Mouse (Mus musculus): Measurements from ENCODE around the gene Olfr90. TPM values are rescaled to one million over a fixed set of nuclear protein-coding genes. Genes with fewer than 3 reads are reported as not detected.
"Not testable (repeated sequence)": the region's sequence is repeated elsewhere in the genome, so short reads cannot be mapped to it uniquely, and the experiment has no call there.

Gene Olfr90
- not detected for total RNA-seq (2021)

DNA sequence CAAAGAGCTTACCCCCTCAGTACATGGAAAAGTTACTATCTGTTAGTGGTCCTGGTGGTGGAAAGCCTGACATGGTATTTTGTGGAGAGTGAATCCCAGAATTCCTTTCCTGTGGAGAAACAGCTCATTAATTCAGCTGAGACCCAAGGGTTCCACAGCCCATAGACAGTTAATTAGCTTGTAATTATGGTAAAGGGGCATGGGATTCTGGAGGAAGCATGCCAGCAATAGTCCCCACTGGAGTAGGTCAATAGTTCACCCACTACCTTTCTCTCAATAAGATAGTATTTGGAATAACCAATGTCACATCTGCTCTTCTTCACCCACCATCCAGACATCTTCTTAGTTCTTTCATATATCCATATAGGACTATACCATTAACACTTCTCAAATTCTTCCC, at the start of gene Olfr90:
TSS of gene Olfr90 (minus strand) at position 101 of the 400 bp plus-strand sequence.
- no peak for DNase-seq

DNA sequence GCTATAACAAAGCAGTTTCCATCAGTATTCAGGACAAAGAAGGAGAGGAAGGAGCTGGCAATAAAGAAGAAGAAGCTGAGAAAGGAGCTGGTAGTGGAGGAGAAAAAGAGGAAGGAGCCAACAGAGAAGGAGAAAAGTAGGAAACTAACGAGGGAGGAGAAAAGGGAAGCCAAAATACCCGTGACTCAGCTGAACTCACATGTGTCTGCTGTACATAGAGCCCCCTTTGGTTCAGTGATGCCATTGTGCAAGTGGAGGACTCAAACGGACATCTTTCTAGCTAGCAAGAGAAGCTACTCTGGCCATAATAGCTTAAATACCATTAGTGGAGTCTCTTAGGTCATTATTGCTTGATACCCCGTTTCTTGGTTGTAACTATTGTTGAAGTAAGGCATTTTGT, 43.1 kb upstream of the Olfr90 start:
- not testable (repeated sequence) for DNase-seq

DNA sequence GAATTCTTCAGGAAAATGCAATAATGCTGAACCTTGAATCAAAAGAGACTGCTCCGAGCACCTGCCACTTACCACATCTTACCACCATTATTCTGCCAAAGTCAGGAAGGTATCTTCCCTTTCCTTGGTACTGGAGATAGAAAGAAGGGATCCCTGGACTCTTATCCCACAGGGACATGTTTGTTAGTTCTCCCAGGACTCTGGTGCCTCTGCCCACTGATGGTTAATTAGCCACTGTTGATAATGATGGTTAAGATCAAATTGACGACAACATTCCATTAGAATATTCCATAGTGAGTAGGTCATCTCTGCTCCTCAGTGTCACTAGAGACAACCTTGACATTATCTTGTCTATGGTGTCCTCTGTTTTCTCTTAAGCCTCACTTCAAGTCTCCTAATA, 31.7 kb upstream of the Olfr90 start, which contains the start of gene Olfr92:
TSS of gene Olfr92 (minus strand) at position 101 of the 400 bp plus-strand sequence.
- DNase-seq = no peak

DNA sequence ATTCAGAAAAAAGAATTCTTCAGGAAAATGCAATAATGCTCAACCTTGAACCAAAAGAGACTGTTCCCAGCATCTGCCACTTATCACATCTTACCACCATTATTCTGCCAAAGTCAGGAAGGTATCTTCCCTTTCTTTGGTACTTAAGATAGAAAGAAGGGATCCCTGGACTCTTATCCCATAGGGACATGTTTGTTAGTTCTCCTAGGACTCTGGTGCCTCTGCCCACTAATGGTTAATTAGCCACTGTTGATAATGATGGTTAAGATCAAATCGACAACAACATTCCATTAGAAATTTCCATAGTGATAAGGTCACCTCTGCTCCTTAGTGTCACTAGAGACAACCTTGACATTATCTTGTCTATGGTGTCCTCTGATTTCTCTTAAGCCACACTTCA, 9.9 kb upstream of the Olfr90 start, which contains the start of gene Olfr91:
TSS of gene Olfr91 (minus strand) at position 101 of the 400 bp plus-strand sequence.
- DNase-seq = no peak

DNA sequence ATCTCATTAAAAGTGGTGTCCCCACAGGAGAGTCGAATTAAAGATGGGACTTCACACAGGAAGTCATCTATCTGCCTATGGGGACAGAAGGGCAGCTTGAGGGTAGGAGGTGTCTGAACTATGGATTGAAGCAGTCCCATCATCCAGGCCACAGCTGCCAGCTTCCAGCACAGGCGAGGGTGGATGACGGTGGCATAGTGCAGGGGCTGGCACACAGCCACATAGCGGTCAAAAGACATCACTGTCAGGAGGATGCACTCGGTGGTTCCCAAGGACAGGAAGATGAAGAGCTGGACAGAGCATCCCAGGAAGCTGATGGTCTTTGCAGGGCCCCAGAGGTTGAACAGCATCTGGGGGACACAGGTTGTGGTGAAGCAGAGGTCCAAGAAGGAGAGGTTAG, 5.0 kb upstream of the Olfr90 start:
- no peak for DNase-seq

DNA sequence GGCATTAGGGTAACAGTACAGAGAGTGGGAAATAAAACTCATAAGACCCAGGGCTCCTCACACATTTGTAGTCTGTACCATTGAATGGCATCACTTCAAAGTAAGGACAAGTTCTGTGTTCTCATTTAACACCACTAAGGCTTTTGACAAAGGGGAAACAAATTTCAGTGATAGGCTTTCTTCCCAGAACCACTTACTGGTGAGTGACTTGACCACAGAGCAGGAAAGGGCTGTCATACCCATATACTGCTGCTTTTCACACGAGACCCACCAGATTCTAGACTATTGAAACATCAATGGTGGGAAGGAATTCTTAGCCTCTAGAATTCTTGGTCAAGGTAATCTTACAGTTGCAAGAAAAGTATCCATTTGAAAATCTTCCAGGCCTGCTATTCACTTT, 3.9 kb upstream of the Olfr90 start:
- no peak for DNase-seq

DNA sequence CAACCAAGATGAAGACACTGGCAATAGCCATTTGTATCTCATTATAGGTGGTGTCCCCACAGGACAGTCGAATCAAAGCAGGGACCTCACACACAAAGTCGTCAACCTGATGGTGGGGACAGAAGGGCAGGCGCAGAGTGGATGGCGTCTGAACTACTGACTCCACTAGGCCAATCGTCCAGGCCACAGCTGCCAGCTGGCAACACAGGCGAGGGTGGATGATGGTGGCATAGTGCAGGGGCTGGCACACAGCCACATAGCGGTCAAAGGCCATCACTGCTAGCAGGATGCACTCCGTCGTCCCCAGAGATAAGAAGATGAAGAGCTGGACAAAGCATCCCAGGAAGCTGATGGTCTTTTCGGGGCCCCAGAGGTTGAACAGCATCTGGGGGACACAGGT, 2.8 kb downstream of the Olfr90 start:
- no peak for DNase-seq

DNA sequence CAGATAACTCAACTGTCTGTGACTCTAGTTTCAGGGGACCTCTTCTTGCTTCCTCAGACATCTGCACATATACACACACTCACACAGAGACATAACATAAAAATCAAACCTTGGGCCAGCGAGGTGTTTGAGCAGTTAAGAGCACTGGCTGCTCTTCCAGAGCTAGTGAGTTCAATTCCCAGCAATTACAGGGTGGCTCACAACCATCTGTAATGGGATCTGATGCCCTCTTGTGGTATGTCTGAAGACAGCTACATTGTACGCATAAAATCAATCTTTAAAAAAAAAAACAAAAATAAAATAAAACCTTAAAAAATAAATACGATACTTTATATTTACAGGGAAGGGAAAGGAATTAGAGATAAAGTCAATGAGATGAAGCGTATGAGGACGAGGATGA, 3.7 kb downstream of the Olfr90 start:
- DNase-seq = no peak

DNA sequence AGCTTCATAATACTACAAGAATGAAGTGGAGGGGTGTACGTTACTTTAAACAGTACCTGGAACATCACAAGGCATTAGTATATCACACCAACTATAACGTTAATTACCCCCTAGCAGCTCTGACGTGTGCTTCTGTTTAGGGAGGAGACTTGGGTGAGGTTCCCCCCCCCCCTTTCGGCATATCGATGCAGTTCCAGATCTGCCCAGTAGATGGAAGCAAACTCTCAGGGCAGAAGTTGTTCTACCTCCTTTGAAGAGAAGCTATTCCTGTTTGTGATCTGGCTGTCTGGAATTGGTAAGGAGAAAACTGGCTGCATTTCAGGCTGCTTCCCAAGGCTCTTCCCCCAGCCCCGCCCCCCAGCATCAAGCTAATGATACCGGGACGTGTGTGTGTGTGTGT, 5.0 kb downstream of the Olfr90 start:
- DNase-seq = peak; percentile 79

DNA sequence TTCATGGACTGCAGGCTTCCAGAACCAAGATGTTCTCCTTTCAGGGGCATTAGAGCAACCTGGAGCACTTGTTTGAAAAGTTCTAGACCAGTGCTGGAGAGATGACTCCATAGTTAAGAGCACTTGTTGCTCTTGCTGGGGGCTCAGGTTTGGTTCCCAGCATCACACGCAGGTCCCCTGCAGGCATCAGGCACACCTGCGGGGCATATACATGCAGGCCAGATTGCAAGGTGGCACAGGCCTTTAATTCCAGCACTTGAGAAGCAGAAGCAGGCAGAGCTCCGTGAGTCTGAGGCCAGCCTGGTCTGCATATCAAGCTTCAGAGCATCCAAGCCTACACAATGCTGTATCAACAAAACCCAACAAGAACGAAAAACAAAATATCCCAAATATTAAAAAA, 6.6 kb downstream of the Olfr90 start:
- no peak for DNase-seq

DNA sequence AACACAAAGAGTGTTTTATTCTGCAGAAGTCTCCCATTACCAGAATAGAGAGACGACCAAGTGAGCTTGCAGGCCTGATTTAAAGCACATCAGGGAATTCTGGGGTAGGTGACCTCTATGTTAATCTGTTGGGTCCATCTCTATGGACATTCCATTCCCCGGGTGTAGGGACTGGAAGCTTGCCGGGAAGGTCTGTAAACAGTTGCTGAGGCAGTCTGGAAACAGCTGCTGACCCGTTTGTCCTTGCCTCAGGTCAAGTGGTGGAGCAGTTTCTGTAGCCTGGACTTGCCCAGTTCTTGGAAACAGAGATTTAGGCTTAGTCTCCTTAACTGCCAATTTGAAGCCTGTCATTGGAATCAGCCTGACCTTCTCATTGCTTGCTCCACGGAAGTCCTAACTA, 8.2 kb downstream of the Olfr90 start:
- DNase-seq = peak; percentile 20

DNA sequence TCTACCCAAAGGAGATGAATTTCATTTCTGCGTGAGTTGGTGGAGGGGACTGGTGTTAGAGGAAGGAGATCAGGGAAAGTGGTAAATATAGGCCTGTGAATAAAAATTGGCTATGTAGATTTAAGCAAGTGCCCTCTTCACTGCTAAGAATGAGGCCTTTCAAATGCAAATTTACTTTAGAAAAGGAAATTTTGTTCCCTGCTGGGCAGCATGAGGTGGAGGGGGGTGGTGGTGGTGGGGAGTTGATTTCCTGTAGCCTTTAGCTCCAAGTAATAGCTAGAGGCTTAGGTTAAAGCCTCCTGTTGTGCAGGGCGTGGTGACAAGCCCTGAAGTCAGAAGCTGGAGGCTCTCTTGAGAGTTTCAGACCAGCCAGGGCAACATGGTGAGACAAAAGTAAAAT, 9.3 kb downstream of the Olfr90 start:
- no peak for DNase-seq

DNA sequence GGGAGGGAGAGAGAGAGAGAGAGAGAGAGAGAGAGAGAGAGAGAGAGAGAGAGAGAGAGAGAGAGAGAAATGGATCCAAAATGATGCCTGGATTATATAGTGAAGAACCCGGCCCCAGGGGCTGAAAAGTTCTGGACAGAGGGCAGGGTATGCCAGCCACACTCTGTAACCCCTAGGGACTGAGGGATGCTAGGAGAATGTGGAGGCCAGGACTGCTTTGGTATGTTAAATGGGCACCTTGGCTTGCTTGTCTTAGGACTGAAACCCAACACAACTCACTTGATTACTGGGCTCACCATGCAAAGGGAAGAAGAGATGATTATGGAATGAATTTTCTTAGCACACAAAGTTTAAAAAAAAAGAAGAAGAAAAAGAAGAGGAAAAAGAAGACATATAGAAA, 10.1 kb downstream of the Olfr90 start:
- DNase-seq = no peak

DNA sequence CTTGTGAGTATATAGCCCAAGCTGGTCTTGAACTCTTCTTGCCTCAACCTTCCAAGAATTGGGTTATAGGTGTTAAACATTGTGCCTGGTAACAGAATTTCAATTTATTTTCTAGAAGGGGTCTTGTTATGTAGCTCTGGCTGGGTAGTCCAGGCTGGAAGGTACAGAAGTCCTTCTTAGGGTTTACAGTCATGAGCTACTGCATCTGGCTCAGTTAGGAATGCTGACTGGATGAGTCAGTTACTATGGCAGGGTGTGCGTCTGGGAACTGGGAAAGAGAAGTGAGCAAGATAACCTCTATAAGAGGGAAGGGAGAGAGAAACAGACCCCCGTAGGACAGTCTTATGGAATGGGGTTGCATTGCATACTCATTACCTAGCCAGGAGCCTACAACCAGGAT, 12.5 kb downstream of the Olfr90 start:
- no peak for DNase-seq

DNA sequence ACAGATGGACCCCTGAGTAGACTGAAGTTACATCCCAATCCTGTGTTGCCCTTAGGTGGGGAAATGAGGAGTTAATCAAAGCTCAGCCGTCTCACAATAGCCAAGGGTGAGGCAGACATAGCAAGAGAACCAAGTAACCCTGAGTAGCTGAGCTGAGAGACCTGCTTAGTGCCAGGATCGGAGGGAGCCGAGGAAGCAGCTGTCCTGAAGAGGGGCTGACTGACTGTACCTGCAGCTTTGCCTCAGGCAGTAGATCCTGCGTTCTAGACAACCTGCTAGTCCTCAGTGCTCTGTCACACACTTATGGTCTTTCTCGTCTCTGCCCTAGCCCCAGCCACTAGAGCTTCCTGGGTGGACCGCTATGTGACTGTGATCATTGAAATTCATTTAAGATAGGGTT, 13.1 kb downstream of the Olfr90 start:
- no peak for DNase-seq

DNA sequence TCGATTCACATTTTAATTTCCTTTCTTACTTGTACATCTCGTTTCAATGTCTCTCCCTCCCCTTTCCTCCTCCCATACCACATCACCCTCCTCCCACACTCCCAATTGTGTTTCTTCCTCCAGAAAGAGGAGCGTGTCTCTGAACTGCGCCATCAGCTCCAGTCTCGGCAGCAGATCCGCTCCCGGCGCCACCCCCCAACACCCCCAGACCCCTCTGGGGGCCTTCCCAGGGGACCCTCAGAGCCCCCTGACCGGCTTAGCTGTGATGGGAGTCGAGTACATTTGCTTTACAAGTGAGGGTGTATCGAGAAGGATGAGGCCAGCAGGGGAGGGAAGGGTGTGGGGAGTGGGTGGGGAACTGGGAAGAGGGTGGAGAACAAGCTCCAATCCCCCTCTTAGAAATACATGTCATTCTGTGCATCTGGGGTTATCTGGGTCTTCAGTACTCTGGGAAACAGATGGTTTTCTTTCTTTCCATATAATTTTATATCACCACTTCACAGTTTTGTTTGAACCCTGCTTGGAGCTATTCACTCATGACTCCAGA, 15.5 kb downstream of the Olfr90 start:
- no peak for DNase-seq

DNA sequence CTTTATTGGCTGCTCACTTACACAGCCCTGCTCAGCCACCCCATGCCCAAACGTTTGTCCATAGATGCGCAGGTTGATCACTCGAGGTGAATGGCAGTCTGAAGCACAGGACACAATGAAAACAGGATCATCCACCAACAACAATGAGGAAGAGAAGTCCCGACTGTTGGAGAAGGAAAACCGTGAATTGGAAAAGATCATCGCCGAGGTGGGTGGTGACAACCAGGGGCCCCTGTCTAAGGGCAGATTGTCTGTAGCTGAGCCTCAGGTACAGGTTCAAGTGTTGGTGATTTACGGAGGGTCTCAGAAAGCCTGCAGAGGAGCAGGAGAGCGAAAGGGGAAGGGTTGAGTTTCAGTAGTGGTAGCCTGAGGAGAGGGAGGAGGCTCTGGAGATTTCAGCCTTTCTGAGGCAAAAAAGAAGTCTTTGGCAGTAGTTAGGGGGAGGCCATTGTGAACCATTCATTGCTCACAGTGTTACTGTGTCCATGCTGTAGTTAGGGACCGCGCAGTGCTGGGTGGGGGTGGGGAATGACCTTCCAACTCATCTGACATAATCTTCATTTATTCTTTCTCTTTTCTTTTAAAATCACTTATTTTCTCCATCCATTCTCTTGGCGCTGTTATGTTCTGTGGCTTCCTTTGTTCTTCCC, 16.1 kb downstream of the Olfr90 start:
- DNase-seq = no peak

DNA sequence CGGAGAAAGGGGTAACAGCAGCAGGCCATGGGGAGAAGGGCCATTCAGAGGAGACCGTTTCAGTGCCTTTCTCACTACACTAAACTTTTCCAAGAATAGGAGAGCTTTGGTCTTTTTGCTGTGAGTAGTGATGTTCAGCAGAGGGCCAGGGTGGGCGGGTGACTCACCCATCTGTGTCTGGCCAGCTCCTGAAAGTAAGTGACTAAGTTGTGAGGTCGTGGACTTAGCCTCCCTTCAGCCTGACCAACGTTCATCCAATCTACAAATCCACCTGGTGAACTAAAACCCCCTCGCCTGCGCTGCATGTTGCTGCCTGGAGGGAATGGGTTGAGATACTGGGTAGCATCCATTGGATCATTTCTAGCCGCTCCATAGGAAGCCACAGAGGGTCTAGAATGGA, 18.2 kb downstream of the Olfr90 start:
- DNase-seq = no peak

DNA sequence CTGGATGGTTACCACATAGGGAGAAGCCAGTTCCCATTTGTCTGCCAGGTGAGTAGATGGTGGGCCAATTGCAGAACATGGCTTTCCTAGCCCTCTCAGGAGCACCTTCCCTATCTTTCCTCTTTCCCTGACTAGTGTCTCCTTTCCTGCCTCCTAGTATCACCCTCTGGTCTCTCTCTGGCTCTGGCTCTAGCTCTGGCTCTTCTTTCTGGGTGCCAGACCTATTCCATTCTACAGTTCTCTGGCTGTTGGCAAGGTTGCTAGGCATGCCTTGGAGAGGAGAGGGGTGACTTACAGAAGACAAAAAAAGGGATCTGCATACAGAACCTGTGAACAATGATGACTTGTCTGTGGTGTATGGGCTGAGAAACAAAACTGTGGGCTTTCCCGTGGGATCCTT, 20.4 kb downstream of the Olfr90 start:
- DNase-seq = no peak

DNA sequence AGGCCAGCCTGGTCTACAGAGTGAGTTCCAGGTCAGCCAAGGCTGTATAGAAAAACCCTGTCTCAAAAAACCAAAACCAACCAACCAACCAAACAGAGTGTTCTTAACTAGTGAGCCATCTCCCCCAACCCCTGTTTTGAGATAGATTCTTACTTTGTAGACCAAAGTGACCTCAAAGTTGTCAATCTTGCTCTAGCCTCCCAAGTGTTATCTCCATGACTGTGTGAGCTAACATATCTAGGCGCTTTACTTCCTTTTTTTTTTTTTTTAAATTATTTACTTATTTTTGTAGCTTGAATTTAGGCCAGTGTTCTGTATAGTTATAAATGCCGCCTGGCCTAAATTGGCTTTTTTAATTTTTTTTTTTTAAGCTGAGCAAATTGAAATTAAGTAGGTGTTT, 22.3 kb downstream of the Olfr90 start:
- DNase-seq = no peak

DNA sequence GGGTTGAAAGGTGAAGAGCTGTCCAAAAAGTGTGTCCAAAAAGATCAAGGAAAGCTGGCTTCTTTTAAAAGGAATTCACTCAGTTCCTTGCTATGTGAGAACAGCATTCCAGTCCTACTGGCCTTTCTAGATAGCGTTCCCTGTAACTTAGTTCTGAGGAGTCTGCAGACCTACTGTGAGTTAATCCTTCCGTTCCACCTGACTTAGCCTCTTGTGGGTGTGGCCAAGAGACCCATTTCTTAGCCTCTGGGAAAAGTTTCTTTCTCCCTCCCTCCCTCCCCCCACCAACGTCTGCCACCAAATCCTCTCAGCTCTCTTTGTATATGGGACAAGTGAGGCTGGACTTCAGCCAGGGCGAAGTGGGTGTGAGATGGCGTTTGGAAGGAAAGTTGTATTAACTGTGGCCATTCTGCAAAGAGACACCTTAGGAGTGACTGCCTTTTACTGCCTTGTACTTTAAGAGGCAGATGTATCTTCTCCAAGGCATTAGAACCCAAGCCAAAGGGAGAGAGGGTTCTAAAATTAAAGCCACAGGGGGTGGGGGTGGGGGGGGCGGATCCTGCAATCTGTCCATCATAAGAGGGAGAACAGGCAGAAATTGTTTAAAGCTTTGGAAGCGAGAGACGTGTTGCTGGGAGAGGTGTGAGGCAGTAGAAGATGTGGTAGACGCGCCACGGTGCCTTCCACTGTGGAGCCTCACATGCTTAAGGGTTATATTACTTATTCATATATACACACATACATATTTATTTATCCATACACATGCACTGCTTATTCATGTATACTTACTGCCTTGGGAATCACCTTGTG, 24.4 kb downstream of the Olfr90 start:
- no peak for DNase-seq

DNA sequence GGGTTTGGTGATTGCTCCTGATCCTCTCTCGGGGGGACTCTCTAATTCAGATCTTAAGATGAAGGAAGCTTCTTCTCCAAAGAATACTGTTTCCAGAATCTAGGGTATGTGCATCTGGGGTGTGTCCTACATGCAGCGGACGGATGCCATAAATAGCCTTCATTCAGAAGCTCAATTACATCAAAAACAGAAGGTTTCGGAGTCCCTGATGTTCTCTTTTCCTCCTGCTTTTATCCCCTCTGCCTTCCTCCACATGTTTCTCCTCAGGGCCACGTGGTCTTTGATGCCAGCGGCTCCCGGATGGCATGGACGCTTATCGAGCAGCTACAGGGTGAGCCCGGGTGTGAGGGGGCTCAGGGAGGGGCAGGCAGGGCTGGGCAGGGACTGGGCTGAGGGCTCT, 25.2 kb downstream of the Olfr90 start:
- DNase-seq = no peak

DNA sequence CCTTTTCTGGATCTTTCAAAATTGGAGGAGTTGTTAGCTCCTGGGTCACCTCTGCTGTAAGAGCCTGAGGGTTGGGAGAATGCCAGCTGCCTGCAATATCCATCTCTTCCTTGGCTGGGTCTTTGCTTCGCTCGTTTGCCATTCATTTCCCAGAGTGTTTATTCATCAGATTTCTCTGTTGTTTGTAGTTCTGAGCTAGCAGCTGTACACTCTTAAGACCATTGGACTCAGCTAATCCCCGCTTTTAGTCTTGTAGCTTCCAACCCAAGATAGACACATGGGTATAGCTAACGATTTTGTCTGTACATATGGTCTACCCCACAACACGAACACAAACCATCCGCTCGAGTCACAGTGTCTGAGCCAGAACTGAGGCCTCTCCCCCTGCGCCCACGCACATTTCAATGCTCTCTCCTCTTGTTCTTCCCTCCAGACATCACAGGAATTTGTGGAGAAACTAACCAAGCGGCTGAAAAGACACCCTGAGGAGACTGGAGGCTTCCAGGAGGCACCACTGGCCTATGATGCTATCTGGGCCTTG, 26.1 kb downstream of the Olfr90 start:
- DNase-seq = no peak

DNA sequence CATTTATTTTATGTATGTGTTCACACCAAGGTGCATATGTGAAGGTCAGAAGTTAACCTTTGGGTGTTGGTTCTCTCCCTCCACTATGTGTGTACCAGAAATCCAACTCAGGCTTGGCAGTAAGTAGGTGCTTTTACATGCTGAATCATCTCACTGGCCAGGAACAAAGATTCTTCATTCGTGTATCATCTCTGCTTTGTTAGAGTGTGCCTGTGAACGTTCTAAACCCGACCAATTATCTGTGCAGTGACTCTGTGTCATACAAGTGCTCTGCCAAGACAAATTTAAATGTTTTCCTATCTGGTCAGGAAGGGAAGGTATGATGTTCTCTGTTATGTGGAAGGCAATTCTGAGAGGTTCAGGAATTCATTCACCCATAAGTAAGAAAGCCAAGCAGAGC, 26.9 kb downstream of the Olfr90 start:
- no peak for DNase-seq

All from heart, postnatal 4 days (tissue).